Mouse (Mus musculus): ENCODE results near the gene Mcrs1. TPM values are rescaled to one million over a fixed set of nuclear protein-coding genes. Genes with fewer than 3 reads are reported as not detected.
A peak's percentile ranks its signal among the peaks of the same experiment; 100 is the strongest.
"Not testable (repeated sequence)": the region's sequence is repeated elsewhere in the genome, so short reads cannot be mapped to it uniquely, and the experiment has no call there.

Gene Mcrs1
- total RNA-seq, 1 experiment: 127 TPM

- in situ Hi-C loops (cut with MboI; ENCODE audit: low sequenced_read_pairs in 2 of 2, unreplicated experiment in 2 of 2): no loop called here
- H3K9me3 ChIP-seq (ENCODE audit: control insufficient read depth, insufficient read depth, low read depth, low read length): no peaks in the 10 kb centered on the region
- TF ChIP-seq ZC3H11A (IDR thresholded peaks at IDR 0.05; ENCODE audit: borderline replicate concordance, low read depth, low read length): no peak
- no peak for TF ChIP-seq CHD2 (IDR thresholded peaks at IDR 0.05; ENCODE audit: low read depth, low read length)
- TF ChIP-seq ZNF384 (IDR thresholded peaks at IDR 0.05; ENCODE audit: low read depth, low read length): no peak
- no peak for TF ChIP-seq MAFK (IDR thresholded peaks at IDR 0.05; ENCODE audit: insufficient read depth, low read depth, low read length)
- TF ChIP-seq HCFC1 (IDR thresholded peaks at IDR 0.05; ENCODE audit: borderline replicate concordance, insufficient read depth, low read length): no peak
- no peak overlapping the region for H3K4me3 ChIP-seq (ENCODE audit: insufficient read depth in 1 of 2, low read depth in 1 of 2, low read length in 2 of 2, poor library complexity in 1 of 2, severe bottlenecking in 1 of 2)
- peak overlapping the region; percentile 23 for H3K9ac ChIP-seq (ENCODE audit: insufficient read depth, low read depth, low read length, poor library complexity, severe bottlenecking)
- peaks cover 32% of the 10 kb centered on the region for H3K36me3 ChIP-seq (ENCODE audit: control insufficient read depth, insufficient read depth, low read length, poor library complexity, severe bottlenecking)
- H3K4me1 ChIP-seq (ENCODE audit: control insufficient read depth in 2 of 2, insufficient read depth in 2 of 2, low read length in 2 of 2, poor library complexity in 1 of 2): peaks cover 8 to 35% of the 10 kb centered on the region in 2 experiments
- no peak overlapping the region for H3K27ac ChIP-seq (ENCODE audit: insufficient read depth, low read depth, low read length, poor library complexity, severe bottlenecking)
- no peak for DNase-seq (ENCODE audit: low read depth, low spot score)
These were observed 1.8 kb downstream of the Mcrs1 start for GRCm38 (mm10) chr15:99249938-99250337.

GRCm38 (mm10) chr15:99248972-99249371, 2.8 kb downstream of the Mcrs1 start:
- Histone ChIP-seq H3K4me3 (ENCODE audit: insufficient read depth in 1 of 2, low read depth in 1 of 2, low read length in 2 of 2, poor library complexity in 1 of 2, severe bottlenecking in 1 of 2) (no peak overlapping the region), H3K4me1 (ENCODE audit: control insufficient read depth in 2 of 2, insufficient read depth in 2 of 2, low read length in 2 of 2, poor library complexity in 1 of 2) (peaks cover 0 to 27% of the 10 kb centered on the region in 2 experiments; a peak in 3 of 4 replicates), H3K36me3 (ENCODE audit: control insufficient read depth, insufficient read depth, low read length, poor library complexity, severe bottlenecking) (peaks cover 41% of the 10 kb centered on the region), H3K9me3 (ENCODE audit: control insufficient read depth, insufficient read depth, low read depth, low read length) (no peaks in the 10 kb centered on the region), H3K9ac (ENCODE audit: insufficient read depth, low read depth, low read length, poor library complexity, severe bottlenecking) (peak overlapping the region; percentile 23), H3K27ac (ENCODE audit: insufficient read depth, low read depth, low read length, poor library complexity, severe bottlenecking) (peak overlapping the region; percentile 45; the same call in 1 of the 2 replicates)
- in situ Hi-C loops (cut with MboI; ENCODE audit: low sequenced_read_pairs in 2 of 2, unreplicated experiment in 2 of 2): no loop called here
- TF ChIP-seq HCFC1 (IDR thresholded peaks at IDR 0.05; ENCODE audit: borderline replicate concordance, insufficient read depth, low read length) (no peak), ZC3H11A (IDR thresholded peaks at IDR 0.05; ENCODE audit: borderline replicate concordance, low read depth, low read length) (no peak), CHD2 (IDR thresholded peaks at IDR 0.05; ENCODE audit: low read depth, low read length) (no peak), MAFK (IDR thresholded peaks at IDR 0.05; ENCODE audit: insufficient read depth, low read depth, low read length) (no peak), ZNF384 (IDR thresholded peaks at IDR 0.05; ENCODE audit: low read depth, low read length) (no peak)
- no peak for DNase-seq (ENCODE audit: low read depth, low spot score)

GRCm38 (mm10) chr15:99246736-99247135, 5.0 kb downstream of the Mcrs1 start:
- peaks cover 0 to 21% of the 10 kb centered on the region in 2 experiments; a peak in 2 of 4 replicates for H3K4me1 ChIP-seq (ENCODE audit: control insufficient read depth in 2 of 2, insufficient read depth in 2 of 2, low read length in 2 of 2, poor library complexity in 1 of 2)
- in situ Hi-C loops (cut with MboI; ENCODE audit: low sequenced_read_pairs in 2 of 2, unreplicated experiment in 2 of 2); H3K9me3 ChIP-seq (ENCODE audit: control insufficient read depth, insufficient read depth, low read depth, low read length); DNase-seq (ENCODE audit: low read depth, low spot score); H3K4me3 ChIP-seq (ENCODE audit: insufficient read depth in 1 of 2, low read depth in 1 of 2, low read length in 2 of 2, poor library complexity in 1 of 2, severe bottlenecking in 1 of 2); H3K27ac ChIP-seq (ENCODE audit: insufficient read depth, low read depth, low read length, poor library complexity, severe bottlenecking); H3K9ac ChIP-seq (ENCODE audit: insufficient read depth, low read depth, low read length, poor library complexity, severe bottlenecking): not testable (repeated sequence)
- H3K36me3 ChIP-seq (ENCODE audit: control insufficient read depth, insufficient read depth, low read length, poor library complexity, severe bottlenecking): peaks cover 55% of the 10 kb centered on the region

- no peak overlapping the region for H3K27ac ChIP-seq (ENCODE audit: insufficient read depth, low read depth, low read length, poor library complexity, severe bottlenecking)
- no peak overlapping the region for H3K4me3 ChIP-seq (ENCODE audit: insufficient read depth in 1 of 2, low read depth in 1 of 2, low read length in 2 of 2, poor library complexity in 1 of 2, severe bottlenecking in 1 of 2)
- no peak for TF ChIP-seq MAFK (IDR thresholded peaks at IDR 0.05; ENCODE audit: insufficient read depth, low read depth, low read length)
- TF ChIP-seq ZC3H11A (IDR thresholded peaks at IDR 0.05; ENCODE audit: borderline replicate concordance, low read depth, low read length): no peak
- TF ChIP-seq ZNF384 (IDR thresholded peaks at IDR 0.05; ENCODE audit: low read depth, low read length): no peak
- no peak for TF ChIP-seq CHD2 (IDR thresholded peaks at IDR 0.05; ENCODE audit: low read depth, low read length)
- TF ChIP-seq HCFC1 (IDR thresholded peaks at IDR 0.05; ENCODE audit: borderline replicate concordance, insufficient read depth, low read length): no peak
- peaks cover 34% of the 10 kb centered on the region for H3K36me3 ChIP-seq (ENCODE audit: control insufficient read depth, insufficient read depth, low read length, poor library complexity, severe bottlenecking)
- H3K4me1 ChIP-seq (ENCODE audit: control insufficient read depth in 2 of 2, insufficient read depth in 2 of 2, low read length in 2 of 2, poor library complexity in 1 of 2): peaks cover 0 to 7% of the 10 kb centered on the region in 2 experiments; a peak in 1 of 4 replicates
- no peak for DNase-seq (ENCODE audit: low read depth, low spot score)
- in situ Hi-C loops (cut with MboI; ENCODE audit: low sequenced_read_pairs in 2 of 2, unreplicated experiment in 2 of 2): no loop called here
- H3K9me3 ChIP-seq (ENCODE audit: control insufficient read depth, insufficient read depth, low read depth, low read length): no peaks in the 10 kb centered on the region
- H3K9ac ChIP-seq (ENCODE audit: insufficient read depth, low read depth, low read length, poor library complexity, severe bottlenecking): no peak overlapping the region
These were observed 9.7 kb downstream of the Mcrs1 start for GRCm38 (mm10) chr15:99242045-99242444.

GRCm38 (mm10) chr15:99241249-99241648, 10.5 kb downstream of the Mcrs1 start:
- peaks cover 0 to 7% of the 10 kb centered on the region in 2 experiments; a peak in 1 of 4 replicates for H3K4me1 ChIP-seq (ENCODE audit: control insufficient read depth in 2 of 2, insufficient read depth in 2 of 2, low read length in 2 of 2, poor library complexity in 1 of 2)
- H3K27ac ChIP-seq (ENCODE audit: insufficient read depth, low read depth, low read length, poor library complexity, severe bottlenecking): no peak overlapping the region
- in situ Hi-C loops (cut with MboI; ENCODE audit: low sequenced_read_pairs in 2 of 2, unreplicated experiment in 2 of 2): no loop called here
- TF ChIP-seq CHD2 (IDR thresholded peaks at IDR 0.05; ENCODE audit: low read depth, low read length) (no peak), MAFK (IDR thresholded peaks at IDR 0.05; ENCODE audit: insufficient read depth, low read depth, low read length) (no peak), HCFC1 (IDR thresholded peaks at IDR 0.05; ENCODE audit: borderline replicate concordance, insufficient read depth, low read length) (no peak), ZC3H11A (IDR thresholded peaks at IDR 0.05; ENCODE audit: borderline replicate concordance, low read depth, low read length) (no peak), ZNF384 (IDR thresholded peaks at IDR 0.05; ENCODE audit: low read depth, low read length) (no peak)
- no peak for DNase-seq (ENCODE audit: low read depth, low spot score)
- no peaks in the 10 kb centered on the region for H3K9me3 ChIP-seq (ENCODE audit: control insufficient read depth, insufficient read depth, low read depth, low read length)
- no peak overlapping the region for H3K9ac ChIP-seq (ENCODE audit: insufficient read depth, low read depth, low read length, poor library complexity, severe bottlenecking)
- no peak overlapping the region for H3K4me3 ChIP-seq (ENCODE audit: insufficient read depth in 1 of 2, low read depth in 1 of 2, low read length in 2 of 2, poor library complexity in 1 of 2, severe bottlenecking in 1 of 2)
- peaks cover 27% of the 10 kb centered on the region for H3K36me3 ChIP-seq (ENCODE audit: control insufficient read depth, insufficient read depth, low read length, poor library complexity, severe bottlenecking)

Data from ES-E14 (cell line).